Mouse (Mus musculus): Measurements from ENCODE around the gene Tcirg1. TPM values are rescaled to one million over a fixed set of nuclear protein-coding genes. Genes with fewer than 3 reads are reported as not detected.

Gene Tcirg1
- total RNA-seq, 1 experiment from 2014 or later = 110 TPM

GRCm38 (mm10) chr19:3847711-3848110, 59.2 kb downstream of the Tcirg1 start:
- ATAC-seq (replicated peaks in 1 of 2; ENCODE audit: insufficient read depth in 1 of 2, low FRiP score in 2 of 2, low TSS enrichment in 1 of 2, low read depth in 1 of 2, poor library complexity in 2 of 2, severe bottlenecking in 2 of 2) = no peak

GRCm38 (mm10) chr19:3846676-3847604, 60.0 kb downstream of the Tcirg1 start:
- ATAC-seq (replicated peaks in 1 of 2; ENCODE audit: insufficient read depth in 1 of 2, low FRiP score in 2 of 2, low TSS enrichment in 1 of 2, low read depth in 1 of 2, poor library complexity in 2 of 2, severe bottlenecking in 2 of 2) = no peak

Other genes with a start within 250 kb of the Tcirg1 start
- 22.0 and 24.0 TPM in 2 replicates for gene Lrp5, start 220.6 kb downstream of the Tcirg1 start, total RNA-seq (2017)
- gene 1810055G02Rik, start 198.8 kb downstream of the Tcirg1 start, total RNA-seq (2017) = 4.6 and 6.1 TPM in 2 replicates
- gene Kmt5b, start 139.7 kb downstream of the Tcirg1 start, total RNA-seq (2017) = 75.8 and 85.8 TPM in 2 replicates
- gene Chka, start 55.4 kb downstream of the Tcirg1 start, total RNA-seq (2017) = 54.7 and 61.2 TPM in 2 replicates
- 35.3 and 55.4 TPM in 2 replicates for gene Ndufs8, start 5.6 kb upstream of the Tcirg1 start, total RNA-seq (2017)
- gene Aldh3b1, start 22.7 kb upstream of the Tcirg1 start, total RNA-seq (2017) = 6.6 and 12.6 TPM in 2 replicates
- 79.6 and 90.4 TPM in 2 replicates for gene Unc93b1, start 28.1 kb upstream of the Tcirg1 start, total RNA-seq (2017)
- 0.31 TPM in 1 of 2 replicates, not detected in the other for gene Aldh3b3, start 51.5 kb upstream of the Tcirg1 start, total RNA-seq (2017)
- 0.56 TPM in 1 of 2 replicates, not detected in the other for gene Aldh3b2, start 65.2 kb upstream of the Tcirg1 start, total RNA-seq (2017)
- gene Acy3, start 79.4 kb upstream of the Tcirg1 start, total RNA-seq (2017) = 6.8 and 8.4 TPM in 2 replicates
- not detected in 2 replicates for gene Tbx10, start 85.6 kb upstream of the Tcirg1 start, total RNA-seq (2017)
- gene Nudt8, start 93.4 kb upstream of the Tcirg1 start, total RNA-seq (2017) = 4.5 and 13.5 TPM in 2 replicates
- 1.8 and 2.3 TPM in 2 replicates for gene Gm49405, start 93.5 kb upstream of the Tcirg1 start, total RNA-seq (2017)
- 1.5 and 1.9 TPM in 2 replicates for gene Doc2g, start 96.2 kb upstream of the Tcirg1 start, total RNA-seq (2017)
- 142 and 166 TPM in 2 replicates for gene Ndufv1, start 105.7 kb upstream of the Tcirg1 start, total RNA-seq (2017)
- 62.7 and 72.5 TPM in 2 replicates for gene Gstp1, start 130.9 kb upstream of the Tcirg1 start, total RNA-seq (2017)
- not detected in 2 replicates for gene Gstp2, start 138.9 kb upstream of the Tcirg1 start, total RNA-seq (2017)
- gene Gstp3, start 152.4 kb upstream of the Tcirg1 start, total RNA-seq (2017) = 1.4 and 13.2 TPM in 2 replicates
- gene Cabp2, start 174.4 kb upstream of the Tcirg1 start, total RNA-seq (2017) = not detected in 2 replicates
- 13.3 and 18.8 TPM in 2 replicates for gene Cdk2ap2, start 190.0 kb upstream of the Tcirg1 start, total RNA-seq (2017)
- 20.0 and 22.4 TPM in 2 replicates for gene Pitpnm1, start 192.9 kb upstream of the Tcirg1 start, total RNA-seq (2017)
- gene Aip, start 218.7 kb upstream of the Tcirg1 start, total RNA-seq (2017) = 60.3 and 78.0 TPM in 2 replicates
- gene Gpr152, start 232.7 kb upstream of the Tcirg1 start, total RNA-seq (2017) = not detected in 2 replicates
- gene Cabp4, start 236.9 kb upstream of the Tcirg1 start, total RNA-seq (2017) = not detected in 2 replicates
- gene Coro1b, start 241.5 kb upstream of the Tcirg1 start, total RNA-seq (2017) = 66.9 and 109 TPM in 2 replicates
- 229 and 295 TPM in 2 replicates for gene Ptprcap, start 246.5 kb upstream of the Tcirg1 start, total RNA-seq (2017)